Mouse (Mus musculus) ES-Bruce4 (cell line): ENCODE results near the gene Mrps7.

Experiments
- CTCF ChIP-seq: IDR thresholded peaks from one replicate; pipeline ENCODE4 v1.8.1; 2011; ENCODE audit warnings: low read depth, low read length
- EP300 ChIP-seq: IDR thresholded peaks from 2 replicates; pipeline ENCODE4 v1.6.1; 2011; ENCODE audit warnings: low read depth, low read length; ENCODE audit not compliant: insufficient read depth
- POLR2A ChIP-seq: IDR thresholded peaks from one replicate; pipeline ENCODE4 v1.8.1; 2011; ENCODE audit warnings: low read length; ENCODE audit not compliant: insufficient read depth

GRCm38 (mm10) chr11:115609576-115609975 lies 5.9 kb downstream of the Mrps7 start:
- TF ChIP-seq POLR2A: no peak
- no peak for TF ChIP-seq CTCF
- no peak for TF ChIP-seq EP300
